Mouse (Mus musculus) testis, adult 2 months (tissue): ENCODE results near the gene Glul.

ENCODE experiments used
- CTCF ChIP-seq: fragments of 200-500 bp; IDR thresholded peaks from 2 replicates; pipeline ENCODE4 v1.5.1; 2012; ENCODE audit warnings: low read depth, mild to moderate bottlenecking, inconsistent platforms, low read length, moderate library complexity; ENCODE audit not compliant: control insufficient read depth, insufficient read depth, insufficient replicate concordance
- POLR2A ChIP-seq: fragments of 200-500 bp; IDR thresholded peaks from 2 replicates; pipeline ENCODE4 v1.6.1; 2012; ENCODE audit warnings: low read depth, mild to moderate bottlenecking, inconsistent platforms, low read length, moderate library complexity; ENCODE audit not compliant: control insufficient read depth

- TF ChIP-seq POLR2A (no peak), CTCF (no peak)
These were observed 4.5 kb downstream of the Glul start for GRCm38 (mm10) chr1:153904236-153904635.
